Mouse (Mus musculus) heart, adult 9 months (tissue): Measurements from ENCODE around the gene Osbpl3.

Experiments used
- DNase-seq, 2 experiments: peaks; one replicate each; pipeline ENCODE4 v3.0.0; 2022; ENCODE audit warnings: low spot score in 2 of 2

Gene Osbpl3

DNA sequence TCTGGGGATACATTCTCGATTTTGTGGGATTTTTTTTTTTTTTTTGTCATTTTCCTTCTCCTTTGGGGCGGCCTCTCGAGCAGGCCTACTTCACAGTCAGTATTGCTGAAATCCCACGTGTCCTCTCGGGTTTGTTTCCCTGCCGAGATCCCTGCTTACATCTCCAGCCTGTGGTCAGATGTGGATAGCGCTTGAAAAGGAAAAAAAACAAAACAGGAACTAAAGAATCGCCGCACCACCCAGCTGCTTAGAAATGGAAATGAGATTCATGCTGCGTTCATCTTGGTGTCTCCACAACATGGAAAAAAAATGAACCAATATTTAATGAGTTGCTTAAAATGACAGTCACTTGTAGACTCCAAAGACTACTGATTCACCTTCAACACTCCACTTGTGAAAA, 160.9 kb downstream of the Osbpl3 start:
- DNase-seq = no peak

DNA sequence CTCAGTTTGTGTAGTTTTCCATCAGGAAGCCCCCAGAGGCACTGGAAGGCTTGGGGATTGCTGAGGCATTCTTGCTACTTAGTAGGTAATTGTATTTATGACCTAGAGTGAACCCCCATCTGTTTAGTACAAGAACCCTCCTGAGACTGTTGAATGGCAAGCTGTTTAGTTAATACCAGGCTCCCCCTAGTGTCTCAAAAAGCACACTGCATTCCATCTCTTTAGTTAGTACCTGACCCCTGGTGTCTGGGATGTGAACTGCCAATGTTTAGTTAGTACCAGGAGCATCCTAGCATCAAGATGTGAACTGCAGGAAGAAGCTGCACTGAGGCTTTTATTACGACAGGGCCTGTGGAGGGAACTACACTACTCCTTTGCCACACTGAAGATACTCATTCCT, 161.9 kb downstream of the Osbpl3 start:
- DNase-seq = peak; percentile 64 to 85

DNA sequence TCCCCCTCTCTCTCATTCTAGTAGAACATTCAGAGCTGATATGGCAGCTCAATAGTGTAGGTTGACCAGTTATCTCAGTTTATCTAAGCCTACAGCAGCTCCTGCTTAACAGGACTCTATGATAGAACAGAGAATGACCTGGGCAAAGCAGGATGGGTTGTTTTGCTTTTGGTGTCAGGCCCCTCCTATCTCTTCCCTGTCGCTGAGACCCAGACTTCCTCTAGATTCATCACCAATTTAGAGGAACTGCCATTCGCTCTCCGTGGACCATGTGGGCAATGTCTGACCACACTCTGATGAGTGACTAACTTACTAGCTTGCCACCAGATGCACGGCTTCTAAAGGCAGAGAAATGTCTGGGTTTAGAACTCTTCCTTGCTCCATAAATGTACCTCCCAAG, 164.4 kb downstream of the Osbpl3 start:
- no peak for DNase-seq

DNA sequence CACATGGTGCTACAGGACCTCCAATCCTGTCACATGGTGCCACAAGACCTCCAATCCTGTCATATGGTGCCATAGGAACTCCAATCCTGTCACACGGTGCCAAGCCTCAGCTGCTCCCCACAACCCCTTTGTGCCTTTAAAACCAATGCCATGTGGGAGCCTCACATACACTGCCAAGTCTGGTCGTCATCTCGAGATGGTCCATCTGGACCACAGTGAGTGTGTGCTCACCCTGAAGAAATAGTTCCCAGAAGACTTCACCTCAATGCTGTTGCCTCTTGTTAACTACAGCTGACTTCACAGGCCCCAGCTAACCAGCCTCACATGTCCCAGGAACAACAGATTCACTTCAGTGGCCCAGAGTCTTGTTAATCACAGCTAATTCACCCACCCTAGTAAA, 169.1 kb downstream of the Osbpl3 start:
- no peak for DNase-seq

DNA sequence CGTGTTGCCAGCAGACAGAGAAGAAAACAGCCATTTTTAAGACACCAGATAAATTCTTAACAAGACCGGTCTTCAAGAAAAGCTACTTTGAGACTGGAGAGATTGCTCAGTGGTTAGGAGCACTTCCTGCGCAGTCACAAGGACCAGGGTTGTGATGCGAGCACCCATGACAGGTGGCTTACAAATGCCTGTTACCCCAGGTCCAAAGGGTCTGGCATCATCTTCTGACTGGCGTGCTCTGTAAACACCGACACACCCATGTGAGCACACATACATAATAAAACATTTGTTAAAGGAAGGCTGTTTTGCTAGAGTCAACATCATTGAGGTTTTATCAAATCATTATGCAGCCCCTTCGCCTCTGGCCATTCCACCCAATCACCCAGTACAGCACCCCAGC, 176.4 kb downstream of the Osbpl3 start:
- no peak for DNase-seq

DNA sequence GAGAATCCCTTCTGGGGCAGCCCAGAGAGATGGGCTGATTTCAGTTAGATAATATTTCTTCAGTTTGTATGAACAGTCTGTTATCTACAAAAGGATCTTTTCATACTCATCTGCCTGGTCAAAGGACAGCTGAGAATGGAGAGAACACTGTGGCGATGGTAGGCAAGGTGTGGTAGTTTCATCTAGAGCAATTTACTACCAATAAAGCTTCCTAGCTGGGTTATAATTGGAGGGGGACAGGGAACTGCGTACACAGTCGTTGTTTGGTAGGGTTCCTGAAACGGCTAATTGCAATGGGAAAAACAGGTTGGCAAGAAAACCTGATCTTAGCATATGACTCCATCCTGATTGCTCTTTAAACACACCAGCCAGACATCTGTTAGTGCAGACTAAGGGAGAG, 182.1 kb downstream of the Osbpl3 start:
- DNase-seq = no peak

DNA sequence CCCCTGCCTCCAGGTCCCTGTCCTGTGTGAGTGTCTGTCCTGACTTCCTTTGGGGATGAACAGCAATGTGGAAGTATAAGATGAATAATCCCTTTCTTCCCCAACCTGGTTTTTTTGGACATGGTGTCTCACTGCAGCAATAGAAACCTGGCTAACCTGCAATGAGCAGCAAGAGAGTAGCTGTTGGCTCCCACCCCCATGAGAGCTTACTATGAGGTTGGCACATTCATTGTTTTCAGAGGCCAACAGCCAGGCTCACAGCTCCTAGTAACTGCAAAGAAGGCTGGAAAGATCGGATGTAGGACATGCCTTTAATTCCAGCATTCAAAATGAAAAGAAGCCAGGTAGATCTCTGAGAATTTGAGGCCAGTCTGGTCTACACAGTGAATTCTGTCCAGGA, 182.6 kb downstream of the Osbpl3 start:
- no peak for DNase-seq

DNA sequence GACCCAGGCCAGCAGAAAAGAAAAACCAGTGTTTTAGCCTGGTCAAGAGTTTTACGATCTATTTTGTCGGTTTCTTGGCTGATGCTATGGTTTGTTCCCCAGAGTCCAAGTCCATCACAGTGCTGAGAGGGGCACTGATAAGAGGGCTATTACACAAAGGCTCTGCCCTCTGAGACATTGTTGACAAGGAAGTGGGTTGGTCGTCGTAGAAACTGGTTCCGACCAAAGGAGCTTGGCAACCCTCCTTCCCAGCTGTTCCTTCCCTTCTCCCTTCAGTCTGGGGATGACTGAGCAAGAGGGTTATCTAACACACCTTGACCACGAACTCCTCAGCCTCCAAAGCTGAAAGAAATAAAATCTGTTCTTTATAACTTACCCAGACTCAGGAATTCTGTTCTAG, 192.3 kb downstream of the Osbpl3 start, which contains the start of gene Gsdme:
Gene Gsdme, minus strand, starts transcription at position 193 of the 400 bp plus-strand sequence.
- peak in 1 of 2 experiments; percentile 9 for DNase-seq

DNA sequence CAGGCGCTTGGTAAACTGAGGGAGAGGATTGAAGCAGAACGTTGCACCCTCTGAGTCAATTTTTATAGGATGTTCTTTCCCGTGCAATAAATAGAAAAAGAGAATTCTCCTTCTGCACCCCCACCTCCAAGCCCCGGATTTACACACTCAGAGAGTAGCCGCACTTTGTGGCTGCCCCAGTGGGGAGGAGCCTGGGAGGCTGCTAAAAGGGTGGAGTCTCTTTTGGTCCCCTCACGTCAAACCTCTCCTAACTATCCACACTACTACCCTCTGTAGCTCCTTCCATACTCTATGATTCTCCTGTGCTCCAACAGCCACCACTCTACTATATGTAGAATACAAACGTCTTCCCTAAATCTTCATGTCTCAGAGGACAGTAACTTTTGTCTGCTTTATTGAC, 193.7 kb downstream of the Osbpl3 start:
- no peak for DNase-seq

DNA sequence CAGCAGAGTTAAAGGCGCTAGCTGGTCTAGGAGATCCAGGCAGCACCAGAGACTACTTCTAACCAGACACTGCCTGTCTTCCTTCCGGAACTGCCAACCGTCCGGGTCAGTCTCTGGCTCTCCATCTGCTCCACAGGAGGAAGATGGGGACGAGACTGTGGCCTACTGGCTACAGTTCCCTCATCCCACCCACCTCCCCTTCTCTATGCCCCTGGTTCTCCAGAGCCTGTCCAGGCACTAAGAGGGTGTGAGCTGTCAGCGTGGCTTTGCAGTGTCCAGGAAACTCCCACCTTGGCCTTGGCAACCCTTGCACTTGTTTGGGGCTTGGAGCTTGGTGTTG, 194.1 kb downstream of the Osbpl3 start:
- no peak for DNase-seq

DNA sequence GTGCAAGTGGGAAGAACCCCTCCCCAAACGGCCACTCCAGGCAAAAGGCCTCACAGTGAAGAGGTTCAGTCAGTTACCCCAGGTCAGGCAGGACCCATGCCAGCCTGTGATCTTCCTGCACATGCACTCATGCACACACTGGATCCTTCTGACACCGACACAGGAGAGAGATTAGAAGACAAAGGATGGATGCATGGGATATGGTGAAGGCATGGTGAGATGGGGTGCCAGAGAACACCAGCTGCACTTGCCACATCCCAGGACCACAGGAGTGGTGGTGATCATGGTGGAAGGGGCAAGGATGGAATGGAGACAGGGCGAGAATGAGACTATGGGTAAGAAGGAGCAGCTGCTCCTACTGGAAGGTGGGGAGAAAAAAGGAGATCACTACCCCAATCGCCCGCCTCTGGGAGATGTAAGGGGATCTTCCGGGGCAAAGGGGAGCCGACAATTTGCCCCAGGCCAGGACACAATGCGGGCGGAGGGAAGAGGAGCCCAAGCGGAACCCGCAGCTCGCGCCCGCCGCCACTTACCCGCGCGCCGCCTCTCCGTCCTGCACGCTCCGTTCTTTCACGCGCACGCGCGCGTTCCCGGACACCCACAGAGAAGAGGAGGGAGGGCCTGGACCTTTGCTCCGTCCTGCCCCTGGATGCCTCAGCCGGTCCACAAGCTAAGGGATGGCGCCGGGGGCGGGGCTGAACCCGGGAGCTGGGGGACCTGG, 194.6 kb downstream of the Osbpl3 start:
- DNase-seq = peak; percentile 77 to 87

DNA sequence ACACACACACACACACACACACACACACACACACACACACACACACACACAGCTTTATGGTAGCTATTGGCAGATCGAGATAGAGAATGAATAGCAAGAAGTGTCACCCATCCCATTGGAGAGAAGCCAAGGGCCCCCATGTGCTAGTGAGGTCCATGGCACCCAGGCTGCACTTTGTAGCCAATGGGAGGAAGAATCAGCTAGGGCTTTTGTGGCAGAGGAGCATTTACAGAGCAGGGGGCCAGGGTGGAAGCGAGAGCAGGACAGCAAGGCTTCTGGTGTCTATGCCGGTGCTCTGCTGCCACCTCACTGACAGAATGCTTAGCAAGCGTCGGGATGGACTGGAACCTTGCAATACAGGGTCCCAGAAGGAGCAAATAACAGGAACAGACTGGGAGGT, 200.6 kb downstream of the Osbpl3 start:
- DNase-seq = no peak

DNA sequence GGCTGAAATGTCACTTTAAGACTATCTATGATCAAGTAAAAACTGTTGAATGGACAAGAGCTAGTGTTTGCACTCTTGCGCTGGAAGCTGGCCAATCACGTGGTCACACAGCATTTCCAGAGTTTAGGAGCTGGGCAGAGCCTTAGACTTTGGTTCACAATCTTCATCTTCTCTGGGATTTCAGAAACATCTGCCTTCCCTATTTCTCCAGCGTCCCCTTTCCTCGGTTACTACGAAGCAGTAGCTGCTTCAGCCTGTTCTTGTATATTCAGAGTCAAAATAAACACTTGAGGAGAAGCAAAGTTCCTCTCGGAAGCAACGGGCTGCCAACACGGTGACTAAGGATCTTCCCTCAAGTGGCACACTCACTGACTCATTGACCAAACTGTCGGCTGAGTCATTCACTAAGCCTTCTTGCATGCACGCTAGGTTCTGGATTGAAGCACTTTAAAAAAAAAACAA, 201.2 kb downstream of the Osbpl3 start:
- peak; percentile 61 to 74 for DNase-seq

DNA sequence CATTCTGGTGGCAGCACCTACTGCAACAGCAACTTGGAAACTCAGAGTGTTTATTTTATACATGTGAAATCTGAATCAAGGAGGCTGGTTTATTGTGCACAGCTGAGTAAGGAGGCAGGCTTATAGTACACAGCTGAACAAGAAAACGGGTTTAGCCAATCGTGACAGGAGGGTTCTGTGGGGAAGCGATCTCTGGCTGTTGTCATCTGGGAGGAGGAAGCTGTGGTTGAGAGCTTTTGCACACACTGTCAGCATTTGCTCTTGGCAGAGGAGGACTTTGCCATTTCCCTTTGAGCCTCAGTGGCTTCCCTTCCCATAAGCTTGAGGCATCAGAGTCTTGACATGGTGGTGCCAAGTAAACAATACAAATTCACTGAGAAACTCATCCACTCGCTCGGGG, 203.3 kb downstream of the Osbpl3 start:
- DNase-seq = peak in 1 of 2 experiments; percentile 51

DNA sequence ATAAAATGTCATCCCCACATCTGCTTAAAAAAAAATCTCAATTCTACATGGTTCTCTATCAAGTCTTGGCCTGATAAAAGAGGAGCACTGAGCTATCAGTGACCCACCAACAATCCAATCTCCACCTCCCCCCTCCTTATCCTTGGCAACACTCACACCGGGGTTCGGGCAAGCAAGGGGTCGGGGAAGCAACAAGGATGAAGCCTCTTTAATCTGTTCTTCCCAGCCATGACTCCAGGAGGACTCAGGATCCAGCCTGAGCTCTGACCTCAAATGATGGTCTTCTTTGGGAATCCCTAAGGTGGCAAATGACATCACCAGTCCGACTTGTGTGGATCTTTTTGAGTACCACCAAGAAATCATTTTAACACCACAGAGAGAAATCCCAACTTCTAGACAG, 208.2 kb downstream of the Osbpl3 start:
- DNase-seq = no peak

DNA sequence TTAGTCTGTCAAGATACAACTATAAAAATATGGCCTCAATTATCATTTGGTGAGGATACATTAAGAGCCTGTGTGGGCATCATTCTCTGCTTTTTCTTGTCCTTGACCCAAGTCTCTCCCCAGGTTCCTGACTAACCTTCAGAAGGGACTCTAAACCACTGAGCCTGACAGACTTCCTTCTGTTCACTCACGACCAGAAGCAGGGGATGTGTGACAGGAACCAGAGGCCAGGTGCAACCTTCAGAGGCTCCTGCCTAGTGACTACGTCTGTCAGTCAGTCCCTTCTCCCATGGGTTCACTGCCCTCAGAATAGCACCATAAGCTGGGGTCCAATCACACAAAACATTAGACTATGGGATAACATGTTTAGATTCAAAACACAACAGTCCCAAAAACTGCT, 208.6 kb downstream of the Osbpl3 start:
- no peak for DNase-seq

DNA sequence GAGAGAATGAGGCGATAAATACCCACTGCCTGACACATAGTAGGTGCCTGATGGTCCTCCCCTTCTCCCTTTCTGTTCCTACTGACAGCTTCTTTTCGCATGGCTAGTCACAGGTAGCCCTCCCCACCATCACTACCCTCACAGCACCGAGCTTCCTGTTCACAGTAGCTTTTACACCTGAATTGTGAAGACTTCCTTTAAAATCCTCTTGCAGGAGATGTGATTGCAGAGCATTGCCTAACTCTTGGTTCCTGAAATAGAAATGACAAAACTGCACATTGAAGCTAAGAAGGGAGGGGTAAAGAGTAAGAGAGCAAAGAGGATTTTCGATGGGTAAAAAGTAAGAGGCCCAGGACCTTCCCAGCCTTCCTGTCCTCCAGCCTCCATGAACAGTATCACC, 211.0 kb downstream of the Osbpl3 start:
- DNase-seq = no peak

DNA sequence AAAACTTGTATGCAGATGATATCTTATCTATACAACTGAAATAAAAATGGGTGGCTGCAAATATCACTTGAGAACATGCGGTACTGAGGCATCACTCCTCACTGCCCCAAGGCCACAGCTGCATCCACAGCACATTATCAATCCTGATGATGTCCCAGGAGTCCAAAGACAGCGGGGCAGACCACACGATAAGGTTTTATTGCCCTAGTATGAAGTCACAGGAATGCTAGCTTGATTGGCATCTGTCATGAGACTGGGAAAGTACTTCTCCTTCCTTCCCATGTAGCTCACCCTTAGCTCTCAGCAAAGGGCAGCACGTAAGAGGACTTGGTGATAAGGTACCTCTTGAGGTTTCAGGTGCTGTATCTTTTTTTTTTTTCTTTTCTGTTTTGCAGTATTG, 211.9 kb downstream of the Osbpl3 start:
- DNase-seq = no peak
